Mouse (Mus musculus) small intestine, adult 10 weeks (tissue): Measurements from ENCODE around the gene Ly75. TPM values are rescaled to one million over a fixed set of nuclear protein-coding genes. Genes with fewer than 3 reads are reported as not detected.

Experiments used
- polyA plus RNA-seq: library from polyadenylated mRNA; stranded (reverse); fragments of 350-450 nt; fragmentation: Illumina TruSeq; extraction: RNeasy Lipid Tissue Mini Kit (QIAGEN cat#74804); gene quantifications from one replicate; pipeline ENCODE4 v1.2.3, GENCODE M21; 2014; ENCODE audit warnings: low replicate concordance

Gene Ly75
- 58.0 TPM for polyA plus RNA-seq

GRCm38 (mm10) chr2:60382858-60383669, at the start of gene Ly75:
TSS of gene Ly75 (minus strand) at chr2:60383303.

GRCm38 (mm10) chr2:60284467-60284821, 98.7 kb downstream of the Ly75 start, which contains the start of gene Cd302:
TSS of gene Cd302 (minus strand) at chr2:60284488.

Other genes starting within 250 kb of the Ly75 start
- 67.3 TPM for gene Baz2b, start 173.5 kb downstream of the Ly75 start, polyA plus RNA-seq
- gene March7, start 173.4 kb downstream of the Ly75 start, polyA plus RNA-seq = 307 TPM
- 169 TPM for gene Cd302, start 98.8 kb downstream of the Ly75 start, polyA plus RNA-seq
- 2.9 TPM for gene Pla2r1, start 170.0 kb upstream of the Ly75 start, polyA plus RNA-seq